Mouse (Mus musculus): Measurements from ENCODE around the gene Nfasc. TPM values are rescaled to one million over a fixed set of nuclear protein-coding genes. Genes with fewer than 3 reads are reported as not detected.

Nfasc gene
- total and polyA plus RNA-seq, 2 experiments from 2014 or later: 32.7 to 59.2 TPM

DNA sequence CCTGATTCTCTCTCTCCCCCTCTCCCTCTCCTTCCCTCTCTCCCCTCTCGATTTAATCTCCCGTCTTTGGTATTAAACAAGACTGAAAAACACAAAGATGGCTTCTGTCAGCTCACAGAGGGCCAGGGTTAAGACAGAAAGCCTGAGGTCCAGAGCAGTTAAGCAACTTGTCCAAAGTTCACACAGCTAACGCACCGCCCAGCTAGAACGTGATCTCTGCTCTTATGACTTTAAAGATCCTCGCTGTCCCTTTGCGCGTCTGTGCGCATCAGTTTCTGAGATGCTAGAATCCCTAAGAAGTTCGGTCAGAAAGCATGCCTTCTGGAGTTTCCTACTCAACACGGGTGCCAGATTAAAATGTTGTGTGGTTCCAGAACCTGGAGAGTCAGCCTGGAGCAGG, 221.9 kb downstream of the Nfasc start:
- no peak overlapping the region for H3K4me3 ChIP-seq (ENCODE audit: low read depth, low read length)
- H3K36me3 ChIP-seq (ENCODE audit: insufficient read depth, low read length): peaks cover 59% of the 10 kb centered on the region
- no peaks in the 10 kb centered on the region for H3K9me3 ChIP-seq (ENCODE audit: low read length)
- WGBS: 87% methylated on average over 11 of the region's 11 CpGs
- DNase-seq (ENCODE audit: low spot score) (no peak), ATAC-seq (ENCODE audit: low FRiP score) (no peak)
- H3K27me3 ChIP-seq (ENCODE audit: insufficient read depth, low read length): no peaks in the 10 kb centered on the region
- no peak overlapping the region for H3K9ac ChIP-seq (replicated peaks; ENCODE audit: low read length, poor library complexity, severe bottlenecking)
- H3K4me2 ChIP-seq (ENCODE audit: low read depth, low read length, poor library complexity, severe bottlenecking): no peak overlapping the region
- H3K4me1 ChIP-seq (ENCODE audit: insufficient read depth, low read length): no peaks in the 10 kb centered on the region
- TF ChIP-seq CTCF (IDR thresholded peaks at IDR 0.05): no peak
- no peak overlapping the region for H3K27ac ChIP-seq (ENCODE audit: low read depth, low read length)

DNA sequence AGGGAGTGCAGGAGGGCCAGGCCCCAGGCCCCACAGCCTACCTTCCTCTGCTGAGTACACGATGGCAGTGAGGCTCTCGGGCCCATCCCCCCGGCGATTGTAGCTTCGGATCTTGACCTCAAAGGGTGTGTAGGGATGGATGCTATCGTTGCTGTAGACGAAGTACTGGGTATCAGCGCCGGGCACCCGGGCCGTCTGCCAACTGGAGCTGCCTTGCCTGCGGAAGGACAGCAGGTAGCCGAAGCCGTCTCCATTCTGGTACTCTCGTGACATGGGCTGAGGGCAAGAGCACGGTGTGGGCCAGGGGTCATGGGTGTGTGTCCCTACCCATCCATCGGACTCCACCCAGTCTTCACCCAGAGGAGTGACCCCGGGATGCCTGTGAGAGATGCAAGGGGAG, 223.0 kb downstream of the Nfasc start:
- Histone ChIP-seq H3K27me3 (ENCODE audit: insufficient read depth, low read length) (no peaks in the 10 kb centered on the region), H3K27ac (ENCODE audit: low read depth, low read length) (no peak overlapping the region), H3K36me3 (ENCODE audit: insufficient read depth, low read length) (peaks cover 69% of the 10 kb centered on the region), H3K9ac (replicated peaks; ENCODE audit: low read length, poor library complexity, severe bottlenecking) (no peak overlapping the region), H3K9me3 (ENCODE audit: low read length) (no peaks in the 10 kb centered on the region), H3K4me1 (ENCODE audit: insufficient read depth, low read length) (no peaks in the 10 kb centered on the region), H3K4me3 (ENCODE audit: low read depth, low read length) (no peak overlapping the region), H3K4me2 (ENCODE audit: low read depth, low read length, poor library complexity, severe bottlenecking) (no peak overlapping the region)
- WGBS: 81% methylated on average over 18 of the region's 18 CpGs
- TF ChIP-seq CTCF (IDR thresholded peaks at IDR 0.05): no peak
- DNase-seq (ENCODE audit: low spot score): no peak
- ATAC-seq (ENCODE audit: low FRiP score): no peak

DNA sequence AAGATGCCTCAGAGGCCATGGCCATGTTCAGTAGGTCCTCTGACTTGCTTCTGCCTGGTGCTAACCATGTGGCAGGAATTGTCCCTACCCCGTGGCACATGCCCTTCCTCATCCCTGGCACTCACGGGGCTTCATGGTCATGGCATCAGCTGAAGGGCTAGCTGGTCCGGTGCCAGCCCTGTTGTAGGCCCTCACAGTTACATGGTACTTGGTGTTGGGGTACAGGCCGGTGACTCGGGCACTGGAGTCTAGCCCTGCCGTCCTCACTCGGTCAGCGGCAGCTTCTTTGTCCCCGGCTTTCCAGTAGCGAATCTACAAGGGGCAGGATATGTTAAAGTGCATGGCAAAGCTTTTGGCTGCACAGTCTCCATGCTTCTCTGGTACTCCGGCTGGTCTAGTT, 224.8 kb downstream of the Nfasc start:
- Histone ChIP-seq H3K4me2 (ENCODE audit: low read depth, low read length, poor library complexity, severe bottlenecking) (no peak overlapping the region), H3K27me3 (ENCODE audit: insufficient read depth, low read length) (no peaks in the 10 kb centered on the region), H3K9me3 (ENCODE audit: low read length) (no peaks in the 10 kb centered on the region), H3K36me3 (ENCODE audit: insufficient read depth, low read length) (peaks cover 56% of the 10 kb centered on the region), H3K4me1 (ENCODE audit: insufficient read depth, low read length) (no peaks in the 10 kb centered on the region), H3K4me3 (ENCODE audit: low read depth, low read length) (no peak overlapping the region), H3K27ac (ENCODE audit: low read depth, low read length) (no peak overlapping the region), H3K9ac (replicated peaks; ENCODE audit: low read length, poor library complexity, severe bottlenecking) (no peak overlapping the region)
- no peak for DNase-seq (ENCODE audit: low spot score)
- TF ChIP-seq CTCF (IDR thresholded peaks at IDR 0.05): no peak
- no peak for ATAC-seq (ENCODE audit: low FRiP score)
- WGBS: 92% methylated on average over 11 of the region's 11 CpGs

DNA sequence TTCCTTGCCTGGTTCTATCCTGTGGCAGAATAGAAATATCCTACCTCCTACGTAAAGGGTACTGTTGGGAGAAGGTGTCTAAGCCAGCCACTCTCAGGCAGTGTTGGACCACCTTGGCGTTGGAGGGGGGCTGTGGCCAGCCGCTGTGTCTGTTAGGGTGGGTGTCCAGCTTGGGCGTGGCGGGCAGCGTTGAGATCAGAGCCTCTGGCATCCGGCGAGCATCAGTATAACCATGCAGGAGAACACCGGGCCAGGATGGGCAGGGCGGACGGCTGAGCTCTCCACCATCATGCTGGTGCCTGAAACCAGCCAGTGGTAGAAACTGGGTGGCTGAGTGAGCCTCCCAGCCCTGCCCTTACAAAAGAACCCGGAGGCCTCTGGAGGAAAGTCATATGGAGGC, 226.3 kb downstream of the Nfasc start:
- no peak overlapping the region for H3K27ac ChIP-seq (ENCODE audit: low read depth, low read length)
- no peak for TF ChIP-seq CTCF (IDR thresholded peaks at IDR 0.05)
- no peaks in the 10 kb centered on the region for H3K9me3 ChIP-seq (ENCODE audit: low read length)
- no peak for DNase-seq (ENCODE audit: low spot score)
- ATAC-seq (ENCODE audit: low FRiP score): no peak
- no peaks in the 10 kb centered on the region for H3K4me1 ChIP-seq (ENCODE audit: insufficient read depth, low read length)
- WGBS: 94% methylated on average over 12 of the region's 12 CpGs
- H3K27me3 ChIP-seq (ENCODE audit: insufficient read depth, low read length): no peaks in the 10 kb centered on the region
- peaks cover 48% of the 10 kb centered on the region for H3K36me3 ChIP-seq (ENCODE audit: insufficient read depth, low read length)
- H3K4me3 ChIP-seq (ENCODE audit: low read depth, low read length): no peak overlapping the region
- H3K9ac ChIP-seq (replicated peaks; ENCODE audit: low read length, poor library complexity, severe bottlenecking): no peak overlapping the region
- H3K4me2 ChIP-seq (ENCODE audit: low read depth, low read length, poor library complexity, severe bottlenecking): no peak overlapping the region

Other genes starting within 250 kb of the Nfasc start
- 0.38 and 1.4 TPM in 2 replicates for gene Tmem81, start 235.6 kb downstream of the Nfasc start, total RNA-seq (2014; rRNA removed)
- gene Tmem81, start 235.6 kb downstream of the Nfasc start, polyA plus RNA-seq (2015; fragmentation: Nextera tagmentation; extraction: Ambion mirVana): 0.81 and 0.96 TPM in 2 replicates
- gene Cntn2, start 198.5 kb downstream of the Nfasc start, total RNA-seq (2014; rRNA removed): 55.4 and 69.2 TPM in 2 replicates
- 14.7 and 15.6 TPM in 2 replicates for gene Cntn2, start 198.5 kb downstream of the Nfasc start, polyA plus RNA-seq (2015; fragmentation: Nextera tagmentation; extraction: Ambion mirVana)
- 44.6 and 48.9 TPM in 2 replicates for gene Lrrn2, start 138.5 kb upstream of the Nfasc start, total RNA-seq (2014; rRNA removed)
- 74.4 and 76.6 TPM in 2 replicates for gene Lrrn2, start 138.5 kb upstream of the Nfasc start, polyA plus RNA-seq (2015; fragmentation: Nextera tagmentation; extraction: Ambion mirVana)